Mouse (Mus musculus): ENCODE data around the gene Erbb2. TPM values are rescaled to one million over a fixed set of nuclear protein-coding genes. Genes with fewer than 3 reads are reported as not detected.

Erbb2 gene
- polyA plus RNA-seq, 1 experiment: not detected

- H3K4me1 ChIP-seq (ENCODE audit: control insufficient read depth, insufficient read depth, low read length): peaks cover 13% of the 10 kb centered on the region
- no peak overlapping the region for H3K27ac ChIP-seq (ENCODE audit: insufficient read depth, low read depth, low read length)
- TF ChIP-seq CTCF (IDR thresholded peaks at IDR 0.05; ENCODE audit: insufficient read depth, low read depth, low read length): no peak
- no peak for TF ChIP-seq POLR2A (IDR thresholded peaks at IDR 0.05; ENCODE audit: insufficient read depth, low read depth, low read length)
- no peak overlapping the region for H3K4me3 ChIP-seq (ENCODE audit: insufficient read depth, low read depth, low read length)
- WGBS: 77% methylated on average over 5 of the region's 5 CpGs
Observed at GRCm38 (mm10) chr11:98456545-98456944, 44.3 kb downstream of the Erbb2 start.

- WGBS: 31% methylated on average over 9 of the region's 9 CpGs
- Histone ChIP-seq H3K4me1 (ENCODE audit: control insufficient read depth, insufficient read depth, low read length) (peaks cover 13% of the 10 kb centered on the region), H3K4me3 (ENCODE audit: insufficient read depth, low read depth, low read length) (peak overlapping the region; percentile 47), H3K27ac (ENCODE audit: insufficient read depth, low read depth, low read length) (no peak overlapping the region)
- no peak for TF ChIP-seq POLR2A (IDR thresholded peaks at IDR 0.05; ENCODE audit: insufficient read depth, low read depth, low read length)
- no peak for TF ChIP-seq CTCF (IDR thresholded peaks at IDR 0.05; ENCODE audit: insufficient read depth, low read depth, low read length)
Observed at GRCm38 (mm10) chr11:98456945-98457344, 44.7 kb downstream of the Erbb2 start.

DNA sequence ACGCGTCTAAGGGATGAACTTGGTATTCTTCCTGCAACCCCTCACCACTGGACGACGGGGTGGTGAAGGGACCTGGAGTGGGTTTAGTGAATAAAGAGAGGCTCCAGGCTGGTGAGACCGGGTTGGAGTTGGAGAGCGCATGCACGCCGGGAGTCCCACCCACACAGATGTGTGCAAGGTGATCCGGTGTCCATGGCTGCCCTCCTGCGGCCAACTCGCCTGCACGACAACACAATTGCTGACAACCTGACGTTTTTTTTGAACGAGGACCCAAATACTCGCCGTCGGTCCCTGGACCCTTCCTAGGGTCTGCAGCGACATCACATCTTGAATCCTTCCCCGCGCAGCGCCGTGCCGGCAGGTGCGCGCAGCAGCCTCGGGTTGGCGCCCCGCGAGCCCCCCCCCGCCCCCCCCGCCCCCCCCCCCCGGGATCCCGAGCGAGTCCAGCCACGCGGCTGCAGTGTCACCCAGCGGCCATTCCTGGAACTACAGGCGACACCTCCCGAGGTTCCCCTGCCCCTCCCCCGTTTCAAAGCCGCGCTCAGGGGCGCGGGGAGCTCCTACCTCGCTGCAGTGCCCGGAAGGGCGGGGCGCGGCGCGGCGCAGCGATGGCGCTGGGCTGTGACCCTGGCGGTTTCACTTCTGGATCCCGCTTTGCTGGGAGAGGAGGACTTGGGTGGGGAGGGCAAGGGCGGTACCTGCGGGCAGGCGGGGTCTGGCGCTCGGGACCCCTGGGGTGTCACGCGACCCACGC, 45.3 kb downstream of the Erbb2 start:
- Histone ChIP-seq H3K4me3 (ENCODE audit: insufficient read depth, low read depth, low read length) (peak overlapping the region; percentile 47), H3K4me1 (ENCODE audit: control insufficient read depth, insufficient read depth, low read length) (peaks cover 13% of the 10 kb centered on the region), H3K27ac (ENCODE audit: insufficient read depth, low read depth, low read length) (no peak overlapping the region)
- TF ChIP-seq CTCF (IDR thresholded peaks at IDR 0.05; ENCODE audit: insufficient read depth, low read depth, low read length): peak; percentile 37
- no peak for TF ChIP-seq POLR2A (IDR thresholded peaks at IDR 0.05; ENCODE audit: insufficient read depth, low read depth, low read length)
- under 1% methylated on average over 61 of the region's 64 CpGs for WGBS

- no peak for TF ChIP-seq CTCF (IDR thresholded peaks at IDR 0.05; ENCODE audit: insufficient read depth, low read depth, low read length)
- TF ChIP-seq POLR2A (IDR thresholded peaks at IDR 0.05; ENCODE audit: insufficient read depth, low read depth, low read length): no peak
- 6% methylated on average over 30 of the region's 30 CpGs for WGBS
- Histone ChIP-seq H3K4me1 (ENCODE audit: control insufficient read depth, insufficient read depth, low read length) (peaks cover 13% of the 10 kb centered on the region), H3K4me3 (ENCODE audit: insufficient read depth, low read depth, low read length) (peak overlapping the region; percentile 45), H3K27ac (ENCODE audit: insufficient read depth, low read depth, low read length) (no peak overlapping the region)
Observed at GRCm38 (mm10) chr11:98458121-98458990, 46.1 kb downstream of the Erbb2 start.

DNA sequence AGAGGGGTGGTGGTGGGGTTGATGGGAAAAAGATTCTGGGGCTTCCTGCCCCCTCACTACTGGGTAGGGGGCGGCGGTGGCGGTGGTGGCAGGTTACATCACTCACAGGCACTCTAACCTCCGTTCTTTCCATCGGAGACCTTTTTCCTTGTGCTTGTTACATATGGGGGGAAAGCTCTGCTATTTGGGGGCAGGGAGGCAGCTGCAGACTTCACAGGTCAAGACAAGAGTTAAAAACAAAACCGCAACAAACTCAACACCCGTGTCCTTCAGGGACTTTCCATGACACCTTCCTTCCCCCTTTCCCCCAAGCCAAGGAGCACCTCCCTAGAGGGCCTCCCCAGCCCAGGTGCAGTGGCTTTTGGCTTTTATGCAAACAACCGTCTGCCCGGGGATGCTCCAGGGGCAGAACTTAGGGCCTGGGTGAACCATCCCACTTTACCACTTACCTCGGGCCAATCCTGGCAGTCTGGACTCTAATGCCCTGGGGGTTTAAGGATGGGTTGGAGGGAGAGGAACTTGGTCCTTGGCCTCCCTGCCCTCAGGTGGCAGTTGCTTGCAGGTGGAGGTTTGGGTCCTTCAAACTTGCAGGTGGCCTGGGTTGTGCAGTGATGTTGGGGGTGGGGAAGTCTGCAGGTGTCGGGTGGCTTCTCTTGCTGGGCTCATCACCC, 46.9 kb downstream of the Erbb2 start:
- WGBS: 36% methylated on average over 11 of the region's 11 CpGs
- no peak for TF ChIP-seq CTCF (IDR thresholded peaks at IDR 0.05; ENCODE audit: insufficient read depth, low read depth, low read length)
- TF ChIP-seq POLR2A (IDR thresholded peaks at IDR 0.05; ENCODE audit: insufficient read depth, low read depth, low read length): no peak
- Histone ChIP-seq H3K4me3 (ENCODE audit: insufficient read depth, low read depth, low read length) (no peak overlapping the region), H3K4me1 (ENCODE audit: control insufficient read depth, insufficient read depth, low read length) (peaks cover 15% of the 10 kb centered on the region), H3K27ac (ENCODE audit: insufficient read depth, low read depth, low read length) (no peak overlapping the region; the same call in 1 of the 2 replicates)

- 90% methylated on average over 9 of the region's 9 CpGs for WGBS
- no peak overlapping the region for H3K4me3 ChIP-seq (ENCODE audit: insufficient read depth, low read depth, low read length)
- no peak overlapping the region for H3K27ac ChIP-seq (ENCODE audit: insufficient read depth, low read depth, low read length)
- H3K4me1 ChIP-seq (ENCODE audit: control insufficient read depth, insufficient read depth, low read length): peaks cover 19% of the 10 kb centered on the region
- TF ChIP-seq CTCF (IDR thresholded peaks at IDR 0.05; ENCODE audit: insufficient read depth, low read depth, low read length) (no peak), POLR2A (IDR thresholded peaks at IDR 0.05; ENCODE audit: insufficient read depth, low read depth, low read length) (no peak)
Observed at GRCm38 (mm10) chr11:98459860-98460259, 47.6 kb downstream of the Erbb2 start.

DNA sequence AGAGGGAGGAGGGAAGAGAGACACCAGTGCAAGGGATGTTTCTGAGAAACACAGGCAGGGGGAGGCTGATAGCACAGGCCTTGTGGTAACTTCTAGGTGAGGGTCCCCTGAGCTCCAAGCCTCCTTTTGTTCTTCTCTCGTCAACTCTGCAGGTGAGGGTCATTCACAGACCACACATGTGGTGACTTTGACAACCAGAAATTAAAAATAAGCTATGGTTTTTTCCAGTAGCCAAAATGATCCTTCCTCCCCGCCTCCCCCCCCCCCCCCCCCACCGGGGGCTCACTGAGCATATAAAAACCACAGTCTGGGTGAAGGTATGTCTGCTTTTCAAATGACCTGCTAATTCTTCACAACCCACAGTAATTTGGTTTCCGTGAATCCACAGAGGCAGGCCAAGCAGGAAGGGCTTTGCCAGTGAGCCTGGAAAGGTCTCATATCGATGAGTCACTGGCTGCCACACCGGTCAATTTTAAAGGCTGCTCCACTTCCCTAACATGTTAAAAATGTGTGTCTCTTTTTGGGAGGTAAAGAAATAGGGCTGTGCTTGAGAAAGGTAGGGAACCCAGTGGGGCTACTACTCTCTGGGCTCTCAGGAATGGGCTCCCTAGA, 48.9 kb downstream of the Erbb2 start:
- Histone ChIP-seq H3K4me1 (ENCODE audit: control insufficient read depth, insufficient read depth, low read length) (peaks cover 19% of the 10 kb centered on the region), H3K4me3 (ENCODE audit: insufficient read depth, low read depth, low read length) (no peak overlapping the region), H3K27ac (ENCODE audit: insufficient read depth, low read depth, low read length) (no peak overlapping the region)
- WGBS: 49% methylated on average over 6 of the region's 6 CpGs
- no peak for TF ChIP-seq POLR2A (IDR thresholded peaks at IDR 0.05; ENCODE audit: insufficient read depth, low read depth, low read length)
- TF ChIP-seq CTCF (IDR thresholded peaks at IDR 0.05; ENCODE audit: insufficient read depth, low read depth, low read length): no peak

DNA sequence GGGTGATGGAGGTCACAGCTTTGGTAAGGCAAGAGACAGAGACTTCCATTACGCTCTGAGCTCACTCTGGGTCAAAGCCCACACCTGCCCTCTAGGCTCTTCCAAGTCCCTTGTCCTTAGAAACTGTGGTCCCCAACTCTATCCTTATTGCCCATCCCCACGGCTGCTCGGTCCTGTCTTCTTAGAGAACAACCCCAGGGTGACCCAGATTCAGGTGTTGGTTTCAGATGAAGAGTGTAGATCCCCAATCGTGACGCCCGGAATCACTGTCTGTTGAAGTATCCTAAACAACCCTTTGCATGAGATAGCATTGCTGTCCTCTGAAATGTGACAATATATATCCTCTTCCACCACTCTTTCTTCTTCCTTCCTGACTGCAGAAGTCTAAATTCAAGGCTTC, 50.0 kb downstream of the Erbb2 start:
- WGBS: 91% methylated on average over 6 of the region's 6 CpGs
- TF ChIP-seq CTCF (IDR thresholded peaks at IDR 0.05; ENCODE audit: insufficient read depth, low read depth, low read length) (no peak), POLR2A (IDR thresholded peaks at IDR 0.05; ENCODE audit: insufficient read depth, low read depth, low read length) (no peak)

More for the DNA sequence above, 50.0 kb downstream of the Erbb2 start:
- no peak overlapping the region for H3K4me3 ChIP-seq (ENCODE audit: insufficient read depth, low read depth, low read length)
- H3K4me1 ChIP-seq (ENCODE audit: control insufficient read depth, insufficient read depth, low read length): peaks cover 16% of the 10 kb centered on the region
- no peak overlapping the region for H3K27ac ChIP-seq (ENCODE audit: insufficient read depth, low read depth, low read length)

Data from olfactory bulb, adult 2 months (tissue).